Mouse (Mus musculus): Measurements from ENCODE around the gene Gm11634. TPM values are rescaled to one million over a fixed set of nuclear protein-coding genes. Genes with fewer than 3 reads are reported as not detected.

The Gm11634 gene
- total and polyA plus RNA-seq, 2 experiments from 2014 or later: not detected

DNA sequence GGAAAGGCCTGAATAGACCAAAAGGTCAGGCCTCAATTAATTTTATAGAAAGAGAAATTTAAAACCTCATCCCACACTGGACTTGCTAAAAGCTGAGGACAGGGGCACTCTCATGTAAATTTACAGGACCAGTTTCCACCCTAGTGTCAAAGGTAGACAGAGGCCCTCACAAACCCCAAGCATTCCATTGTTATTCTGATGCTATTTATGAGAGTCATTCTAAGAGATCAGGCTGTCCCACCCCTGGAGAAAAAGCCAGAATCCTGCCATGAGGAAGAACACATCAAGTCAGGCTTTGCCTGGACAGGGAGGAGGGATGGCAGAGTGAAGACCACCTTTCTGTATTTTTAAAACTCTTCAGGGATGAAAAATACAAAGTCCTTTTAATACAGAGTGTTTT is 50.5 kb downstream of the Gm11634 start:
- Histone ChIP-seq H3K4me1 (ENCODE audit: insufficient read depth, low read length) (peaks cover 1% of the 10 kb centered on the region; the same call in 1 of the 2 replicates), H3K9ac (replicated peaks; ENCODE audit: low read length, poor library complexity, severe bottlenecking) (no peak overlapping the region), H3K4me3 (ENCODE audit: low read depth, low read length) (no peak overlapping the region), H3K9me3 (ENCODE audit: low read length) (no peaks in the 10 kb centered on the region), H3K27me3 (ENCODE audit: insufficient read depth, low read length) (no peaks in the 10 kb centered on the region), H3K27ac (ENCODE audit: low read depth, low read length) (no peak overlapping the region), H3K36me3 (ENCODE audit: insufficient read depth, low read length) (no peaks in the 10 kb centered on the region), H3K4me2 (ENCODE audit: low read depth, low read length, poor library complexity, severe bottlenecking) (no peak overlapping the region)
- no peak for ATAC-seq (ENCODE audit: low FRiP score)
- DNase-seq (ENCODE audit: low spot score): no peak
- TF ChIP-seq CTCF (IDR thresholded peaks at IDR 0.05): no peak

DNA sequence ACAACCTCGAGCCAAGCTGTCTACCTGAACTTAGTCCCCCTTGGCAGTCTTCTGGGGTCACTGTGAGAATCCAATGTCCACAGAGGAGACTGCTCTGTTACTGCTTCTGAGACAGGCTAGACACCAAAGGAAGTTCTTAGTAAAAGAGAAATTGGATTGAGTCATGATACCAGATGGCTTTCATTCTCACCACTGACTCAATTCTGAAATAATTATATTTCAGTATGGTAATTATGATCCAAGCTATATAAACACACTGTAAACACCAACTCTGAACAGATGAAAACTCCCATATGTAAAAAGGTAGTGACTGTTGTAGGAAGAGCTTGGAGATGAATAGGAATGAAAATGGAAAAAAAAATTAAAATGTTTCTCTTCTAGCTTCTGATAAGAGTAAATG is 54.9 kb downstream of the Gm11634 start:
- Histone ChIP-seq H3K4me2 (ENCODE audit: low read depth, low read length, poor library complexity, severe bottlenecking) (no peak overlapping the region), H3K4me3 (ENCODE audit: low read depth, low read length) (no peak overlapping the region), H3K9ac (replicated peaks; ENCODE audit: low read length, poor library complexity, severe bottlenecking) (no peak overlapping the region), H3K27ac (ENCODE audit: low read depth, low read length) (no peak overlapping the region), H3K36me3 (ENCODE audit: insufficient read depth, low read length) (no peaks in the 10 kb centered on the region), H3K4me1 (ENCODE audit: insufficient read depth, low read length) (no peaks in the 10 kb centered on the region), H3K9me3 (ENCODE audit: low read length) (no peaks in the 10 kb centered on the region), H3K27me3 (ENCODE audit: insufficient read depth, low read length) (no peaks in the 10 kb centered on the region)
- ATAC-seq (ENCODE audit: low FRiP score) (no peak), DNase-seq (ENCODE audit: low spot score) (no peak)
- 82% methylated on average over 1 of the region's 1 CpGs for WGBS
- no peak for TF ChIP-seq CTCF (IDR thresholded peaks at IDR 0.05)

Other genes starting within 250 kb of the Gm11634 start
- gene G6pc, start 231.7 kb downstream of the Gm11634 start, total RNA-seq (2014; rRNA removed): not detected in 2 replicates
- not detected in 2 replicates for gene G6pc, start 231.7 kb downstream of the Gm11634 start, polyA plus RNA-seq (2015; fragmentation: Nextera tagmentation; extraction: Ambion mirVana)
- 67.4 and 78.3 TPM in 2 replicates for gene Aarsd1, start 181.6 kb downstream of the Gm11634 start, total RNA-seq (2014; rRNA removed)
- gene Aarsd1, start 181.6 kb downstream of the Gm11634 start, polyA plus RNA-seq (2015; fragmentation: Nextera tagmentation; extraction: Ambion mirVana): 96.3 and 107 TPM in 2 replicates
- gene Gm27029, start 174.5 kb downstream of the Gm11634 start, total RNA-seq (2014; rRNA removed): 1.8 and 5.7 TPM in 2 replicates
- gene Gm27029, start 174.5 kb downstream of the Gm11634 start, polyA plus RNA-seq (2015; fragmentation: Nextera tagmentation; extraction: Ambion mirVana): 6.3 and 6.8 TPM in 2 replicates
- 10.4 and 12.9 TPM in 2 replicates for gene Rundc1, start 174.2 kb downstream of the Gm11634 start, total RNA-seq (2014; rRNA removed)
- 24.2 and 25.2 TPM in 2 replicates for gene Rundc1, start 174.2 kb downstream of the Gm11634 start, polyA plus RNA-seq (2015; fragmentation: Nextera tagmentation; extraction: Ambion mirVana)
- 0.66 and 2.7 TPM in 2 replicates for gene Ptges3l, start 173.9 kb downstream of the Gm11634 start, total RNA-seq (2014; rRNA removed)
- 2.9 TPM in 2 replicates for gene Ptges3l, start 173.9 kb downstream of the Gm11634 start, polyA plus RNA-seq (2015; fragmentation: Nextera tagmentation; extraction: Ambion mirVana)
- 605 and 614 TPM in 2 replicates for gene Rpl27, start 157.0 kb downstream of the Gm11634 start, total RNA-seq (2014; rRNA removed)
- gene Rpl27, start 157.0 kb downstream of the Gm11634 start, polyA plus RNA-seq (2015; fragmentation: Nextera tagmentation; extraction: Ambion mirVana): 227 and 260 TPM in 2 replicates
- 1.9 and 3.3 TPM in 2 replicates for gene Ifi35, start 150.8 kb downstream of the Gm11634 start, total RNA-seq (2014; rRNA removed)
- gene Ifi35, start 150.8 kb downstream of the Gm11634 start, polyA plus RNA-seq (2015; fragmentation: Nextera tagmentation; extraction: Ambion mirVana): 4.5 TPM in 2 replicates
- gene Rnd2, start 134.3 kb downstream of the Gm11634 start, total RNA-seq (2014; rRNA removed): 90.5 and 96.3 TPM in 2 replicates
- gene Rnd2, start 134.3 kb downstream of the Gm11634 start, polyA plus RNA-seq (2015; fragmentation: Nextera tagmentation; extraction: Ambion mirVana): 95.7 and 104 TPM in 2 replicates
- gene Vat1, start 133.0 kb downstream of the Gm11634 start, total RNA-seq (2014; rRNA removed): 313 and 334 TPM in 2 replicates
- 143 and 146 TPM in 2 replicates for gene Vat1, start 133.0 kb downstream of the Gm11634 start, polyA plus RNA-seq (2015; fragmentation: Nextera tagmentation; extraction: Ambion mirVana)
- 2.8 and 5.1 TPM in 2 replicates for gene Brca1, start 47.3 kb downstream of the Gm11634 start, total RNA-seq (2014; rRNA removed)
- 0.84 and 0.90 TPM in 2 replicates for gene Brca1, start 47.3 kb downstream of the Gm11634 start, polyA plus RNA-seq (2015; fragmentation: Nextera tagmentation; extraction: Ambion mirVana)
- gene Nbr1, start 47.1 kb downstream of the Gm11634 start, total RNA-seq (2014; rRNA removed): 121 and 128 TPM in 2 replicates
- gene Nbr1, start 47.1 kb downstream of the Gm11634 start, polyA plus RNA-seq (2015; fragmentation: Nextera tagmentation; extraction: Ambion mirVana): 56.3 and 59.7 TPM in 2 replicates
- gene Tmem106a, start 17.0 kb downstream of the Gm11634 start, total RNA-seq (2014; rRNA removed): 1.5 and 3.0 TPM in 2 replicates
- 3.5 and 3.6 TPM in 2 replicates for gene Tmem106a, start 17.0 kb downstream of the Gm11634 start, polyA plus RNA-seq (2015; fragmentation: Nextera tagmentation; extraction: Ambion mirVana)
- gene Rdm1, start 27.9 kb upstream of the Gm11634 start, total RNA-seq (2014; rRNA removed): 2.8 and 3.6 TPM in 2 replicates
- gene Rdm1, start 27.9 kb upstream of the Gm11634 start, polyA plus RNA-seq (2015; fragmentation: Nextera tagmentation; extraction: Ambion mirVana): 8.3 and 9.2 TPM in 2 replicates
- gene Arl4d, start 66.3 kb upstream of the Gm11634 start, total RNA-seq (2014; rRNA removed): 4.5 and 6.9 TPM in 2 replicates
- gene Arl4d, start 66.3 kb upstream of the Gm11634 start, polyA plus RNA-seq (2015; fragmentation: Nextera tagmentation; extraction: Ambion mirVana): 5.7 and 7.1 TPM in 2 replicates
- gene Dhx8, start 133.7 kb upstream of the Gm11634 start, total RNA-seq (2014; rRNA removed): 25.7 and 28.5 TPM in 2 replicates
- gene Dhx8, start 133.7 kb upstream of the Gm11634 start, polyA plus RNA-seq (2015; fragmentation: Nextera tagmentation; extraction: Ambion mirVana): 22.2 and 30.6 TPM in 2 replicates
- gene Etv4, start 186.1 kb upstream of the Gm11634 start, total RNA-seq (2014; rRNA removed): 25.6 and 30.4 TPM in 2 replicates
- gene Etv4, start 186.1 kb upstream of the Gm11634 start, polyA plus RNA-seq (2015; fragmentation: Nextera tagmentation; extraction: Ambion mirVana): 18.4 and 18.5 TPM in 2 replicates

Data from midbrain, postnatal 0 days (tissue).